8 mouse cellular contexts compared by ENCODE assay signal in genomic region chr10:105573306-105573907, GRCm38 (mm10). TPM values are rescaled to one million over a fixed set of nuclear protein-coding genes. Genes with fewer than 3 reads are reported as not detected.
DNase-seq lines count a peak whose midpoint lies in the region; ATAC-seq and TF ChIP-seq lines count a peak whose summit lies in the region.

No protein-coding gene starts in this region.

- H3K9ac ChIP-seq in hindbrain, embryonic 11.5 days (ENCODE audit: low read depth, low read length): peak overlapping the region; percentile 86

- H3K4me3 ChIP-seq in E14TG2a.4 (replicated peaks; ENCODE audit: low read length): peak overlapping the region; percentile 88
- H3K4me3 ChIP-seq in bone marrow macrophage, adult 2 months (ENCODE audit: insufficient read depth, low read length): peak overlapping the region; percentile 84
- H3K4me3 ChIP-seq in forebrain, embryonic 10.5 days: peak overlapping the region; percentile 80
- H3K4me3 ChIP-seq in hindbrain, embryonic 11.5 days (ENCODE audit: low read depth, low read length): peak overlapping the region; percentile 56
- H3K4me3 ChIP-seq in left cerebral cortex, adult 2 months: peak overlapping the region; percentile 78

- H3K4me1 ChIP-seq in E14TG2a.4 (replicated peaks; ENCODE audit: low read depth, low read length): peaks cover 15% of the 10 kb centered on the region
- peaks cover 14% of the 10 kb centered on the region for H3K4me1 ChIP-seq in bone marrow macrophage, adult 2 months (ENCODE audit: control insufficient read depth, insufficient read depth, low read length)
- H3K4me1 ChIP-seq in forebrain, embryonic 10.5 days: peaks cover 29% of the 10 kb centered on the region
- H3K4me1 ChIP-seq in hindbrain, embryonic 11.5 days (replicated peaks; ENCODE audit: control insufficient read depth, insufficient read depth, low read length): no peaks in the 10 kb centered on the region

- 1% methylated on average over 37 of the region's 37 CpGs for whole genome bisulfite sequencing in forebrain, embryonic 10.5 days
- WGBS in hindbrain, embryonic 11.5 days: under 1% methylated on average over 37 of the region's 37 CpGs

- peak overlapping the region; percentile 59 for H3K4me2 ChIP-seq in hindbrain, embryonic 11.5 days (replicated peaks; ENCODE audit: low read depth, low read length)

- no peak for TF ChIP-seq POLR2A in bone marrow macrophage, adult 2 months (IDR thresholded peaks at IDR 0.05; ENCODE audit: borderline replicate concordance, low read depth, low read length)

- H3K27me3 ChIP-seq in E14TG2a.4 (ENCODE audit: insufficient read depth, low read length): peaks cover 39% of the 10 kb centered on the region
- peaks cover 61% of the 10 kb centered on the region for H3K27me3 ChIP-seq in forebrain, embryonic 10.5 days (ENCODE audit: poor library complexity, severe bottlenecking)
- H3K27me3 ChIP-seq in hindbrain, embryonic 11.5 days (ENCODE audit: control insufficient read depth, insufficient read depth, low read length): no peaks in the 10 kb centered on the region

- intact Hi-C loops in left cerebral cortex, adult 2 months (cut with DNase I): loop anchor here (1.0 to 5.0 kb wide), 2 partner anchors 285 to 536 kb away; no protein-coding TSS in a partner anchor

- no peak for DNase-seq in forebrain, embryonic 10.5 days (ENCODE audit: extremely low spot score, low spot score)
- DNase-seq in hindbrain, embryonic 11.5 days (ENCODE audit: low spot score): no peak
- peak; percentile 25 to 44 for DNase-seq in left cerebral cortex, adult 2 months (ENCODE audit: extremely low spot score in 1 of 2, low spot score in 2 of 2)
- DNase-seq in spleen, postnatal 36 days (ENCODE audit: low spot score in 2 of 2): peak; percentile 1 to 3
- DNase-seq in retina, embryonic 14.5 days (ENCODE audit: low spot score): no peak

- H3K9me3 ChIP-seq in E14TG2a.4 (ENCODE audit: low read length): no peaks in the 10 kb centered on the region
- no peaks in the 10 kb centered on the region for H3K9me3 ChIP-seq in forebrain, embryonic 10.5 days
- no peaks in the 10 kb centered on the region for H3K9me3 ChIP-seq in hindbrain, embryonic 11.5 days (ENCODE audit: control insufficient read depth, low read length)

- no peaks in the 10 kb centered on the region for H3K36me3 ChIP-seq in E14TG2a.4 (ENCODE audit: insufficient read depth, low read length)
- no peaks in the 10 kb centered on the region for H3K36me3 ChIP-seq in forebrain, embryonic 10.5 days (replicated peaks)
- H3K36me3 ChIP-seq in hindbrain, embryonic 11.5 days (ENCODE audit: control insufficient read depth, insufficient read depth, low read length): no peaks in the 10 kb centered on the region

- H3K27ac ChIP-seq in bone marrow macrophage, adult 2 months (ENCODE audit: insufficient read depth, low read depth, low read length): no peak overlapping the region
- peak overlapping the region; percentile 87 for H3K27ac ChIP-seq in forebrain, embryonic 10.5 days
- peak overlapping the region; percentile 83 for H3K27ac ChIP-seq in hindbrain, embryonic 11.5 days (ENCODE audit: low read depth, low read length)
- peak overlapping the region; percentile 92 for H3K27ac ChIP-seq in left cerebral cortex, adult 2 months

- TF ChIP-seq CTCF in E14TG2a.4 (conservative IDR thresholded peaks at IDR 0.05; ENCODE audit: low read length): no peak
- TF ChIP-seq CTCF in bone marrow macrophage, adult 2 months (IDR thresholded peaks at IDR 0.05; ENCODE audit: low read depth, low read length): no peak
- TF ChIP-seq CTCF in left cerebral cortex, adult 2 months (IDR thresholded peaks at IDR 0.05): no peak

- peak; percentile 9 for ATAC-seq in hindbrain, embryonic 11.5 days (ENCODE audit: low FRiP score)
- peak; percentile 20; the same call in 1 of the 2 replicates for ATAC-seq in megakaryocyte, adult 5-6 weeks (ENCODE audit: poor library complexity, severe bottlenecking)

RNA-seq across cellular contexts. Expression of gene Tmtc2, which starts 0.8 kb away (rescaled TPM):
- polyA plus RNA-seq in bone marrow macrophage, adult 2 months (2012; ENCODE audit: insufficient read depth, insufficient read length, missing spikeins): 0.77 and 1.3 TPM in 2 replicates
- 4.2 and 4.8 TPM in 2 replicates for polyA plus RNA-seq in forebrain, embryonic 10.5 days (2016; fragmentation: Nextera tagmentation; extraction: Ambion mirVana)
- polyA plus RNA-seq in hindbrain, embryonic 11.5 days (2014; fragmentation: Nextera tagmentation; extraction: Ambion mirVana): 6.4 and 9.5 TPM in 2 replicates
- total RNA-seq in left cerebral cortex, adult 2 months (2021): 10 to 100 TPM; 11.5 to 12.7 TPM
- total RNA-seq in megakaryocyte, adult 5-6 weeks (2015): 0.18 TPM in 1 of 2 replicates, not detected in the other
- 0.07 and 0.20 TPM in 2 replicates for total RNA-seq in megakaryocyte, adult 5-6 weeks (2017)

Comparison
In these comparisons a context has a peak if more than half of its experiments do, and no peak if none do; other contexts are left out.
1. DNase-seq: peak in left cerebral cortex, adult 2 months (2 of 2) and spleen, postnatal 36 days (2 of 2); none in forebrain, embryonic 10.5 days (single experiment), hindbrain, embryonic 11.5 days (single experiment) and retina, embryonic 14.5 days (single experiment).
2. Peak in every context shown above with its lines, with median percentiles within 50 percentile points of each other: H3K4me3 ChIP-seq.